Mouse (Mus musculus): ENCODE data around the gene Casc3. TPM values are rescaled to one million over a fixed set of nuclear protein-coding genes. Genes with fewer than 3 reads are reported as not detected.

Casc3 gene
- polyA plus RNA-seq (2014; fragmentation: Nextera tagmentation; extraction: Ambion mirVana) = 32.2 and 34.0 TPM in 2 replicates

- Histone ChIP-seq H3K9me3 (ENCODE audit: control insufficient read depth, low read length) (no peaks in the 10 kb centered on the region), H3K27me3 (replicated peaks; ENCODE audit: control insufficient read depth, insufficient read depth, low read length) (no peaks in the 10 kb centered on the region), H3K9ac (ENCODE audit: low read depth, low read length) (no peak within 1 kb of the TSS), H3K4me2 (ENCODE audit: low read depth, low read length) (no peak within 1 kb of the TSS), H3K27ac (replicated peaks; ENCODE audit: low read depth, low read length) (no peak within 1 kb of the TSS), H3K4me3 (ENCODE audit: low read depth, low read length) (no peak within 1 kb of the TSS), H3K36me3 (ENCODE audit: control insufficient read depth, insufficient read depth, low read length) (peaks cover 86% of the 10 kb centered on the region), H3K4me1 (ENCODE audit: control insufficient read depth, insufficient read depth, low read length) (peaks cover 5% of the 10 kb centered on the region; the same call in 1 of the 2 replicates)
- WGBS = 94% methylated on average over 5 of the region's 5 CpGs
- ATAC-seq (ENCODE audit: low read depth) (no peak), DNase-seq (ENCODE audit: low spot score) (no peak)
These were observed at the start of gene Casc3 for GRCm38 (mm10) chr11:98804605-98805004. Gene Casc3 (plus strand): TSS chr11:98804905.

DNA sequence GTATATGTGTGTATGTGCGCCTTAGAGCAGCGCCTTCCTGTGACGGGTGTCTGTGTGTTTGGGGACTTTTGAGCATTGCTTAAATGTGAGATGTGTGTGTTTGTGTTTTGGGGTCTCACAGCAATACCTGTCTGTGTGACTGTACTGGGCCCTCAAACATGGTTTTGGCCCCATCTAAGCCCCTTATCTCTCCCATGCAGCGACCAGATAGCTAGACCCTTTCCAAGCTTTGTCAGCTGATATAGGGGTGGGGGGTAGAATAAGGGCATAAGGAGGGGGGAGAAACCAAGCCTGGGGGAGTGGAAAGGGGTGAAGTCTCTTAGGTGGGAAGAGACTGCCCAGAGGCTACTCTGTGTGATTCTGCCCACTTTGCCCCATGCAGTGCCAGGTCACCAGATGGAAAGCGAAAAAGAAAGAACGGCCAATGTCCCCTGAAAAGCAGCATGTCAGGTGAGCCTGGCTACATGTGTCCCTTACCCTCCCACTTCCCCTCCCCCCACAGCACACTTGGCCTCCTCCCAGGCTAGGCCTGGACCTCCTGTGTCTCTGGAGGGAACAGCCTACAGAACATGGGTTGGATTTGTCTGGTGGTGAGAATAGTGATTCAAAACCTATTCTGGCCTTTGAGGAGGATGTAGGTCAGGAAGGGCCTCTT is 48.9 kb upstream of the Casc3 start:
- ATAC-seq (ENCODE audit: low read depth) (no peak), DNase-seq (ENCODE audit: low spot score) (no peak)
- WGBS = 89% methylated on average over 6 of the region's 6 CpGs
- Histone ChIP-seq H3K36me3 (ENCODE audit: control insufficient read depth, insufficient read depth, low read length) (peaks cover 47% of the 10 kb centered on the region), H3K9me3 (ENCODE audit: control insufficient read depth, low read length) (no peaks in the 10 kb centered on the region), H3K9ac (ENCODE audit: low read depth, low read length) (no peak overlapping the region), H3K27me3 (replicated peaks; ENCODE audit: control insufficient read depth, insufficient read depth, low read length) (no peaks in the 10 kb centered on the region), H3K27ac (replicated peaks; ENCODE audit: low read depth, low read length) (no peak overlapping the region), H3K4me2 (ENCODE audit: low read depth, low read length) (no peak overlapping the region), H3K4me1 (ENCODE audit: control insufficient read depth, insufficient read depth, low read length) (peaks cover 20% of the 10 kb centered on the region), H3K4me3 (ENCODE audit: low read depth, low read length) (no peak overlapping the region)

- Histone ChIP-seq H3K4me3 (ENCODE audit: low read depth, low read length) (no peak overlapping the region), H3K9me3 (ENCODE audit: control insufficient read depth, low read length) (no peaks in the 10 kb centered on the region), H3K36me3 (ENCODE audit: control insufficient read depth, insufficient read depth, low read length) (peaks cover 54% of the 10 kb centered on the region), H3K9ac (ENCODE audit: low read depth, low read length) (no peak overlapping the region), H3K27me3 (replicated peaks; ENCODE audit: control insufficient read depth, insufficient read depth, low read length) (no peaks in the 10 kb centered on the region), H3K27ac (replicated peaks; ENCODE audit: low read depth, low read length) (no peak overlapping the region), H3K4me2 (ENCODE audit: low read depth, low read length) (no peak overlapping the region), H3K4me1 (ENCODE audit: control insufficient read depth, insufficient read depth, low read length) (peaks cover 11% of the 10 kb centered on the region)
- 82% methylated on average over 12 of the region's 12 CpGs for WGBS
- DNase-seq (ENCODE audit: low spot score) (no peak), ATAC-seq (ENCODE audit: low read depth) (no peak)
These were observed 48.0 kb upstream of the Casc3 start for GRCm38 (mm10) chr11:98756711-98757110.

DNA sequence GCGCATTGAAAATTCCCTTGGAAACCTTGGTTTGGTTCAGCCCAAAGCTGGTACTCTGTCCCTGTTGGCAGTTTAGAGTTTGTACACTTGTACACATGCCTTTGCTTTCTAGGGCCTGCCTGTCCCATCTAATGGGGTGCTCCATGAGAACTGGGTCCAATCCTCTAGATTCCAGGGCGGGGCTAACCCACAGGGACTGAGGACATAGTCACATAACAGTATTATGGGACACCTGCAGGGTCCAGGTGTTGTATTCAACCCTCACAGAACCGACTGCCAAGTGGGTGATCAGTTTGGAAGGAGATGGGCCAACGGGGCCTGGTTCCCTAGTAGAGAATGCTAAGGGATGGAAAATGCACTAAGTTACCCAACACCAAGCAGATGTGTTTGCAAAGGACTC is 42.8 kb upstream of the Casc3 start:
- no peak for DNase-seq (ENCODE audit: low spot score)
- Histone ChIP-seq H3K27me3 (replicated peaks; ENCODE audit: control insufficient read depth, insufficient read depth, low read length) (no peaks in the 10 kb centered on the region), H3K9ac (ENCODE audit: low read depth, low read length) (no peak overlapping the region), H3K27ac (replicated peaks; ENCODE audit: low read depth, low read length) (no peak overlapping the region), H3K4me2 (ENCODE audit: low read depth, low read length) (no peak overlapping the region), H3K4me3 (ENCODE audit: low read depth, low read length) (no peak overlapping the region), H3K9me3 (ENCODE audit: control insufficient read depth, low read length) (no peaks in the 10 kb centered on the region), H3K36me3 (ENCODE audit: control insufficient read depth, insufficient read depth, low read length) (peaks cover 65% of the 10 kb centered on the region), H3K4me1 (ENCODE audit: control insufficient read depth, insufficient read depth, low read length) (peaks cover 17% of the 10 kb centered on the region)
- ATAC-seq (ENCODE audit: low read depth) = no peak
- 92% methylated on average over 4 of the region's 4 CpGs for WGBS

DNA sequence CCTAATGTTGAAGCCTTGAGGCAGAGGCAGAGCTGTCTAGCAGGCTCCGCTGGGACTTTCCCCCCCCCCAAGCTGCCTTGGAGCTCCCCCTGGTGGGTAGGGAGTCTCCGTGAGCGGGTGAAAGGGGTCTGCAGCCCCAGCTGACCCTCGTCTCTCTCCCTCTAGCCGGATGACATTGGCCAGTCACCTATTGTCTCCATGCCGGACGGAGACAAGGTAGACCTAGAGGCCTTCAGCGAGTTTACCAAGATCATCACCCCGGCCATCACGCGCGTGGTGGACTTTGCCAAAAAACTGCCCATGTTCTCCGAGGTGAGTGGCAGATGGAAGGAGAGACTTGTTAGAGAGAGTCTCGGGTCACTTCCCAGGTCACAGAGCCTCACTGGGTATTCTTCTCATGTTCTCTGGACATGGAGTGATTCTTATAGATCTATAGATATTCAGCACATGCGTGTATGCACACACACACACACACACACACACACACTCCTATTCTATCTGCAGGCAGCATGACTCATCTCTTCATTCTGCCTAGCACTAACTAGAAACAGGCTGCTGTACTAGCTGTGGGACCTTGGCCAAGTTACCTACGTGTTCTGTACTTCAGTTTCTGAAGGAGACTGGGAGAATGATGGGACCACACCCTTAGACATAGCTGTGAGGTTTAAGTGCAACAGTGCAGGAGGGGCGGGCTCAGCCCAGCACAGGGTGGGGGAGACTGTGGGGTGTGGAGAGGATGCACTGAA is 41.8 kb upstream of the Casc3 start:
- Histone ChIP-seq H3K4me2 (ENCODE audit: low read depth, low read length) (no peak overlapping the region), H3K4me3 (ENCODE audit: low read depth, low read length) (no peak overlapping the region), H3K9me3 (ENCODE audit: control insufficient read depth, low read length) (no peaks in the 10 kb centered on the region), H3K9ac (ENCODE audit: low read depth, low read length) (no peak overlapping the region), H3K27me3 (replicated peaks; ENCODE audit: control insufficient read depth, insufficient read depth, low read length) (no peaks in the 10 kb centered on the region), H3K4me1 (ENCODE audit: control insufficient read depth, insufficient read depth, low read length) (peaks cover 27% of the 10 kb centered on the region), H3K27ac (replicated peaks; ENCODE audit: low read depth, low read length) (peak overlapping the region; percentile 55; the same call in 1 of the 2 replicates), H3K36me3 (ENCODE audit: control insufficient read depth, insufficient read depth, low read length) (peaks cover 57% of the 10 kb centered on the region)
- DNase-seq (ENCODE audit: low spot score) (peak; percentile 93), ATAC-seq (ENCODE audit: low read depth) (peak; percentile 54)
- WGBS = 63% methylated on average over 17 of the region's 17 CpGs

- Histone ChIP-seq H3K27ac (replicated peaks; ENCODE audit: low read depth, low read length) (no peak overlapping the region), H3K4me3 (ENCODE audit: low read depth, low read length) (no peak overlapping the region), H3K4me2 (ENCODE audit: low read depth, low read length) (no peak overlapping the region), H3K4me1 (ENCODE audit: control insufficient read depth, insufficient read depth, low read length) (peaks cover 33% of the 10 kb centered on the region), H3K27me3 (replicated peaks; ENCODE audit: control insufficient read depth, insufficient read depth, low read length) (no peaks in the 10 kb centered on the region), H3K36me3 (ENCODE audit: control insufficient read depth, insufficient read depth, low read length) (peaks cover 55% of the 10 kb centered on the region), H3K9ac (ENCODE audit: low read depth, low read length) (no peak overlapping the region), H3K9me3 (ENCODE audit: control insufficient read depth, low read length) (no peaks in the 10 kb centered on the region)
- DNase-seq (ENCODE audit: low spot score) (no peak), ATAC-seq (ENCODE audit: low read depth) (no peak)
- WGBS = 75% methylated on average over 8 of the region's 8 CpGs
These were observed 41.2 kb upstream of the Casc3 start for GRCm38 (mm10) chr11:98763502-98763861.

GRCm38 (mm10) chr11:98764091-98764490 is 40.6 kb upstream of the Casc3 start:
- Histone ChIP-seq H3K4me1 (ENCODE audit: control insufficient read depth, insufficient read depth, low read length) (peaks cover 37% of the 10 kb centered on the region), H3K27ac (replicated peaks; ENCODE audit: low read depth, low read length) (no peak overlapping the region), H3K36me3 (ENCODE audit: control insufficient read depth, insufficient read depth, low read length) (peaks cover 57% of the 10 kb centered on the region), H3K9me3 (ENCODE audit: control insufficient read depth, low read length) (no peaks in the 10 kb centered on the region), H3K27me3 (replicated peaks; ENCODE audit: control insufficient read depth, insufficient read depth, low read length) (no peaks in the 10 kb centered on the region), H3K9ac (ENCODE audit: low read depth, low read length) (no peak overlapping the region), H3K4me2 (ENCODE audit: low read depth, low read length) (no peak overlapping the region), H3K4me3 (ENCODE audit: low read depth, low read length) (no peak overlapping the region)
- ATAC-seq (ENCODE audit: low read depth) = no peak
- no peak for DNase-seq (ENCODE audit: low spot score)
- 77% methylated on average over 18 of the region's 18 CpGs for WGBS

- peaks cover 64% of the 10 kb centered on the region for H3K36me3 ChIP-seq (ENCODE audit: control insufficient read depth, insufficient read depth, low read length)
- H3K9ac ChIP-seq (ENCODE audit: low read depth, low read length) = no peak overlapping the region
- no peaks in the 10 kb centered on the region for H3K9me3 ChIP-seq (ENCODE audit: control insufficient read depth, low read length)
- no peaks in the 10 kb centered on the region for H3K27me3 ChIP-seq (replicated peaks; ENCODE audit: control insufficient read depth, insufficient read depth, low read length)
- no peak overlapping the region for H3K4me2 ChIP-seq (ENCODE audit: low read depth, low read length)
- DNase-seq (ENCODE audit: low spot score) = no peak
- ATAC-seq (ENCODE audit: low read depth) = no peak
- H3K27ac ChIP-seq (replicated peaks; ENCODE audit: low read depth, low read length) = no peak overlapping the region
- no peak overlapping the region for H3K4me3 ChIP-seq (ENCODE audit: low read depth, low read length)
- H3K4me1 ChIP-seq (ENCODE audit: control insufficient read depth, insufficient read depth, low read length) = peaks cover 37% of the 10 kb centered on the region
These were observed 40.0 kb upstream of the Casc3 start for GRCm38 (mm10) chr11:98764746-98765145.
